Mouse (Mus musculus) brain, embryonic 14.5 days (tissue): ENCODE results near the gene Alpk1.
A peak's percentile ranks its signal among the peaks of the same experiment; 100 is the strongest.

Experiments
- CTCF ChIP-seq: fragments of 200-500 bp; IDR thresholded peaks from 2 replicates; pipeline ENCODE4 v1.5.1; 2012; ENCODE audit warnings: inconsistent platforms, mild to moderate bottlenecking, moderate library complexity, borderline replicate concordance; ENCODE audit not compliant: insufficient read depth, insufficient read length; ENCODE audit errors: extremely low read depth
- POLR2A ChIP-seq: fragments of 200-500 bp; IDR thresholded peaks from 2 replicates; pipeline ENCODE4 v1.6.1; 2012; ENCODE audit warnings: mild to moderate bottlenecking, inconsistent platforms, borderline replicate concordance; ENCODE audit not compliant: poor library complexity, insufficient read depth, insufficient read length, severe bottlenecking; ENCODE audit errors: extremely low read depth

GRCm38 (mm10) chr3:127764541-127764940 lies 15.8 kb downstream of the Alpk1 start:
- TF ChIP-seq CTCF (peak; percentile 23; the same call in 1 of the 2 replicates), POLR2A (no peak)
